Mouse (Mus musculus) liver, embryonic 11.5 days (tissue): ENCODE data around the gene Gm29423. TPM values are rescaled to one million over a fixed set of nuclear protein-coding genes. Genes with fewer than 3 reads are reported as not detected.
"Not testable (repeated sequence)": the region's sequence is repeated elsewhere in the genome, so short reads cannot be mapped to it uniquely, and the experiment has no call there.

Source experiments
- ATAC-seq: fragments of 200-750 bp; cut with Nextera tagmentation; replicated peaks from 2 replicates; pipeline ENCODE4 v1.8.0; 2017; ENCODE audit warnings: moderate number of reproducible peaks, mild to moderate bottlenecking, moderate TSS enrichment, moderate library complexity; ENCODE audit not compliant: low FRiP score
- DNase-seq: peaks from one replicate; pipeline ENCODE4 v3.0.0-alpha.2; 2017; ENCODE audit warnings: low spot score
- H3K27ac ChIP-seq: fragments of 300-500 bp; sonication (generic); 2 replicates; pipeline ENCODE4 v1.5.1; 2014; ENCODE audit warnings: mild to moderate bottlenecking, low read depth, low read length, control low read depth
- H3K27me3 ChIP-seq: fragments of 300-500 bp; sonication (generic); replicated peaks from 2 replicates; pipeline ENCODE4 v1.6.1; 2014; ENCODE audit warnings: low read length, mixed read lengths; ENCODE audit not compliant: control insufficient read depth, insufficient read depth
- H3K36me3 ChIP-seq: fragments of 300-500 bp; sonication (generic); 2 replicates; pipeline ENCODE4 v1.6.1; 2014; ENCODE audit warnings: mild to moderate bottlenecking, low read length, moderate library complexity, mixed read lengths; ENCODE audit not compliant: control insufficient read depth, insufficient read depth
- H3K4me1 ChIP-seq: fragments of 300-500 bp; sonication (generic); replicated peaks from 2 replicates; pipeline ENCODE4 v1.6.1; 2014; ENCODE audit warnings: low read length, mixed read lengths; ENCODE audit not compliant: control insufficient read depth, insufficient read depth
- H3K4me2 ChIP-seq: fragments of 300-500 bp; sonication (generic); 2 replicates; pipeline ENCODE4 v1.6.1; 2014; ENCODE audit warnings: mild to moderate bottlenecking, control low read depth, moderate library complexity
- H3K4me3 ChIP-seq: fragments of 300-500 bp; sonication (generic); 2 replicates; pipeline ENCODE4 v1.5.1; 2014; ENCODE audit warnings: low read depth, low read length, control low read depth
- H3K9ac ChIP-seq: fragments of 300-500 bp; sonication (generic); 2 replicates; pipeline ENCODE4 v1.6.1; 2014; ENCODE audit warnings: low read depth, low read length, control low read depth
- H3K9me3 ChIP-seq: fragments of 300-500 bp; sonication (generic); 2 replicates; pipeline ENCODE4 v1.6.1; 2016; ENCODE audit warnings: low read length, inconsistent platforms, mixed read lengths; ENCODE audit not compliant: control insufficient read depth
- WGBS: fragments of 180-500 bp; shearing (Covaris S2); extraction: QIAGEN DNeasy Blood & Tissue Kit; methylation state at CpG from one replicate; pipeline ENCODE4 v1.1.7; 2014; 5-methylcytosine and 5-hydroxymethylcytosine counted together
- polyA plus RNA-seq: library from polyadenylated mRNA; unstranded; fragments of >200 nt; fragmentation: Nextera tagmentation; extraction: Ambion mirVana; gene quantifications from 2 replicates; pipeline ENCODE4 v1.2.1, GENCODE M21; 2014

Gene Gm29423
- not detected in 2 replicates for polyA plus RNA-seq

DNA sequence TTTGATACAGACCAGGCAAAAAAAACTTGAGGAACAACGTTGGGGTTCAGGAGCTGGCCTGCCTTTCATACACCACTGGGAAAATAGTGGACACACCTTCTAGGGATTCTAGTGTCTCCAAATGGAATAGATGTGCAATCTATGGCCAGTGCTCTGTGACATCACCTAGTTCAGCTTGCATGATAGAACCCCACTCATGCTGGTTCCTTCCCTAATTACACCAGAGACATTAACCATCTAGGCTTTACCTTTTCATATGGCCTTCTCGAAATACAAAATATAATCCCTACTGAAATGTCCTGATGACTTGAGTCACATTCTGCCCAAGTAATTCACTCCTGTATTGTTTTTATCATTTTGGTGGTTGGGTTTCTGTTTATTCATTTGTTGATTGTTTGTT lies at the start of gene Gm29423, which contains the start of gene Gm29644:
TSS of gene Gm29423 (minus strand) at position 101 of the 400 bp plus-strand sequence.
TSS of gene Gm29644 (minus strand) at position 157 of the 400 bp plus-strand sequence.
- H3K36me3 ChIP-seq, H3K4me2 ChIP-seq, H3K9ac ChIP-seq, H3K9me3 ChIP-seq, H3K4me3 ChIP-seq, H3K27ac ChIP-seq, DNase-seq, H3K27me3 ChIP-seq, H3K4me1 ChIP-seq, ATAC-seq: not testable (repeated sequence)
- no CpG with 5 or more reads among the region's 2 CpGs for WGBS

DNA sequence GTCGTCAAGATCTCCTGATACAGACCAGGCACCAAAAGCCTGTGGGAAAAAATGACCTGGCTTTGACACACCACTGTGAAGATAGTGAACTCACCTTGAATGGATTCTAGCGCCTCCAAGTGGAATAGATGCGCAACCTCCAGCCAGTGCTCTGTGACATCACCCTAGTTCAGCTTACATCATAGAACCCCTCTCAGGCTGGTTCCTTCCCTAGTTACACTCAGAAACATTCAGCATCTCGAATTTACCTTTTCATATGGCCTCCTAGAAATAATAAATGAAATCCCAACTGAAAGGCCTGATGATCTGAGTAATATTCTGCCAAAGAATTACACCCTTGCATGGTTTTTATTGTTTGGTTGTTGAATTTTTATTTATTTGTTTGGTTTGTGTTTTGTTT lies 29.5 kb downstream of the Gm29423 start, which contains the start of gene Gm21118:
TSS of gene Gm21118 (minus strand) at position 101 of the 400 bp plus-strand sequence.
- not testable (repeated sequence) for DNase-seq, H3K36me3 ChIP-seq, ATAC-seq, H3K27me3 ChIP-seq, H3K4me1 ChIP-seq, H3K27ac ChIP-seq, H3K4me3 ChIP-seq, H3K9ac ChIP-seq, H3K4me2 ChIP-seq, H3K9me3 ChIP-seq
- no CpG with 5 or more reads among the region's 4 CpGs for WGBS

Other genes starting within 250 kb of the Gm29423 start
- not detected in 2 replicates for gene Gm21118, start 29.6 kb downstream of the Gm29423 start, polyA plus RNA-seq
- gene Gm29644, start 56 bp upstream of the Gm29423 start, polyA plus RNA-seq: not detected in 2 replicates
- not detected in 2 replicates for gene Gm20888, start 138.6 kb upstream of the Gm29423 start, polyA plus RNA-seq